Mouse (Mus musculus): ENCODE measurements at regions not wholly inside any gene's neighbourhood (a gene's known extent, or its start where the extent isn't known, plus 50 kb on each side); places are given as distances from the start of the nearest gene placed in this dataset.
A peak's percentile ranks its signal among the peaks of the same experiment; 100 is the strongest.

DNA sequence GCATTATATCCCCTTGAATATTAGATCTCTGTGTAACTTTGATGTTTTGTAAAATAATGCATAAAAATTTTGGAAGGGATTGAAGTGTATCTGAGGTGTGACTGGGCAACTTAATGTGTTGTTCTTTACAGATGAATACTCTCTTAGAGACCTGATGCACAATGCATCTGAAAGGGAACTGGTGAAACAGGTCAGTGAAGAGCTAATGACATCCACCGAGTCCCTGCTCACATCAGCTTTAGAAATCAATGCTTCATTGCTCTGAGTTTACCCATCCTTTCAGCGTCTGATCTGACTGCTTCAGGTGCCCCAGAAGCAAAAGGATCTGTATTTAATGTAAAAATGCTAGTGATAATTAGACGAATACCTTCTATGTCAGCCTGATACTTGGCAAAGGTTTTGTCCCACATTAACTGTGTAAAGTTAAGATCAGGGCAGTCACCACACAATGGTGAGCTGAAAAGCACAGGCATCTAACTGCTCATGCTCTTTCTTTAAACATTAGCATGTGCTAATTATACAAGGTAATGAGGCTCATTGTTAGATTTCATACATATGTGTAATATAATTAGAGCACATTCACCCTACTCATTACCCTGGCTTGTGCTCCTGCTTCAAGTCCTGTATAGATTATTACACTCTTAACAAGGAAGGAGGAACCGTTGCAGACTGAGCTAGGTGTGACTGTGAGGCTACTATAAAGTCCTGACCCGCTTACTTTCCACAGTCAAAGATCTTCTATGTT is 204.6 kb upstream of the Tlr4 start:
- WGBS, result 71% methylated on average over 5 of the region's 5 CpGs
- Histone ChIP-seq H3K36me3 (ENCODE audit: control insufficient read depth, insufficient read depth, low read length) (no peaks in the 10 kb centered on the region), H3K4me2 (ENCODE audit: low read length) (no peak overlapping the region), H3K4me1 (ENCODE audit: control insufficient read depth in 2 of 2, insufficient read depth in 2 of 2, low read length in 2 of 2) (peaks cover 0 to 2% of the 10 kb centered on the region in 2 experiments; a peak in 1 of 4 replicates), H3K27ac (replicated peaks in 1 of 2; ENCODE audit: control insufficient read depth in 1 of 2, insufficient read depth in 1 of 2, low read depth in 2 of 2, low read length in 2 of 2) (no peak overlapping the region), H3K9me3 (ENCODE audit: control insufficient read depth, low read length) (no peaks in the 10 kb centered on the region), H3K27me3 (ENCODE audit: control insufficient read depth, insufficient read depth, low read length) (no peaks in the 10 kb centered on the region), H3K9ac (ENCODE audit: low read length) (no peak overlapping the region), H3K4me3 (ENCODE audit: control insufficient read depth in 1 of 2, insufficient read depth in 1 of 2, low read depth in 1 of 2, low read length in 2 of 2) (no peak overlapping the region)
- ATAC-seq (ENCODE audit: insufficient number of reproducible peaks, insufficient read depth, low FRiP score, low read depth), result no peak

DNA sequence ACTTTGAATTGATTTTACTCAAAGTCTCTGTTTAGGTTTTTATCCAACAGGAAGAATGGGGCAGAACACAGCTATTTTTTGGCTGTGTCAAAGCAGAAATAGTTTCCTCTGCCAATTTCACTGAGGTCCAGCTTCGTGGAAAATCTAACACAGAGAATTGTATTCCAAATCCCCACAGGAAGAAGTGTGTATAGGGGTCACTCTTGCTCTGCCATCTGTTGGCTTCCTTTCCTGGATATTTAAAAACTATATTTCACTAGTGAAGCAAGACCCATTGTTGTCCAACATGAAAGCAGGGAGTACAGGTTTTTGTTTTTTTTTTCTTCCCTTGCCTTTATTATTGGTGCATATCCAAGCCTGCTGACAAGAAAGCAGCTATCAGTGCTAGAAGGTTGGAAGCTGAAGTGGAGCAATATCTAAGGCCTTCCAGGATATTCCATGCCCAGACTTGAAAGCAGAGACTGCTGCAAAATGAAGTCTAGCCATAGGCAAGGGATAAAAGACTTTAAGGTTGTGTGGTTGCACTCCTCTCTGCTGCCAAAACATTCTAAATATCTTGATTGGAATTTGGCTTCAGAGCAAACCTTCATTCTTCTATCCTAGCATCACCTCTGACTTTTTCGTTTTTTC is 208.5 kb upstream of the Tlr4 start:
- H3K36me3 ChIP-seq (ENCODE audit: control insufficient read depth, insufficient read depth, low read length), result no peaks in the 10 kb centered on the region
- no peak overlapping the region for H3K4me3 ChIP-seq (ENCODE audit: control insufficient read depth in 1 of 2, insufficient read depth in 1 of 2, low read depth in 1 of 2, low read length in 2 of 2)
- H3K9ac ChIP-seq (ENCODE audit: low read length), result no peak overlapping the region
- 63% methylated on average over 2 of the region's 2 CpGs for WGBS
- H3K27me3 ChIP-seq (ENCODE audit: control insufficient read depth, insufficient read depth, low read length), result no peaks in the 10 kb centered on the region
- 0 out of 4 replicates have a peak overlapping the region, but pooled peaks of 1 of the 2 experiments have one; percentile 9 for H3K27ac ChIP-seq (replicated peaks in 1 of 2; ENCODE audit: control insufficient read depth in 1 of 2, insufficient read depth in 1 of 2, low read depth in 2 of 2, low read length in 2 of 2)
- no peak overlapping the region for H3K4me2 ChIP-seq (ENCODE audit: low read length)
- no peaks in the 10 kb centered on the region for H3K9me3 ChIP-seq (ENCODE audit: control insufficient read depth, low read length)
- peaks cover 0 to 2% of the 10 kb centered on the region in 2 experiments; a peak in 1 of 4 replicates for H3K4me1 ChIP-seq (ENCODE audit: control insufficient read depth in 2 of 2, insufficient read depth in 2 of 2, low read length in 2 of 2)
- 0 out of 2 replicates have a peak, but pooled peaks have one; percentile 17 for ATAC-seq (ENCODE audit: insufficient number of reproducible peaks, insufficient read depth, low FRiP score, low read depth)

DNA sequence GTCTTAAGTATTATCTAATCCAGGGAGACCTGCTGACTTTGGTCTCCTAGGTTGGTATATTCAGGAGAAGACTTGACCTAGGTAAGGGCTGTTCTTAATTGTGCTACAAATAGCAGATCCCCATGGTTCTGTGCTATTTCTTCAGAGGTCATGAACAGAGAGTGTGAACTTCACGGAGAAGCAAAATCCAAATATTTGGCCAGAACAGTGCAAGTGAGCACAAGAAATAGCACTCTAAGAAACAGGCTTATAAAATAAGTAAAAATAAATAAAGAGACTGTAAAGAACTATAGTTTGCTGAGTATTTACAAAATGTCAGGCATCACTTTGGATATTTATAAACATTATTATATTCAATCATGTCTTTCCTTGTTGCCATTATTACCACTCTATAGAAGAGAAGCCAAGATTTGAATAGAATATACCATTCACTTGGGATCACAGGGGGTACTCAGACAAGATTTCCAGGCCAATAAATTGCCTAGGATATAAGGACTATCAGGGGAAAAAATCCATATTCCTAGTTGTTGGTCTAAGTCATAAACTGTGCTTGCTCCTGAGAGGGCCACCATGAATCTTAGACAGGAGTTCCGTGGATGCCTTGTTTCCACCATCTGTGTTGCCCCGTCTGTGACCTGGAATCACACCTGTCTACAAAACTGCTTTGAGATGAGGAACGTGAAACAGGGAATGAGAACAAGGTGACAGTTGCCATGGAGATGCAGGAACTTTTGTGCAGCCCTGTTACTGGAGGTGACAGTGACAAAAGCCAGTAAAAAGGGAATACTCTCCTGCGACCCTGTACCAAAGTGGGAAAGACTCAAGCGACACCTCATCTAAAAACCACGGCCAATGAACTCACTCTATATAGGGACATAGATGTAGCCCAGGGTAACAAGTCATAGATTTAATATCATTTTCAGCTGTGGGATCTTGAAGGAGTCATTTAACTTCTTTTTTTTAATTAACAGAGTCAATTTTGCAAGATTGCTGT is 209.3 kb upstream of the Tlr4 start:
- H3K4me2 ChIP-seq (ENCODE audit: low read length), result no peak overlapping the region
- no peak for ATAC-seq (ENCODE audit: insufficient number of reproducible peaks, insufficient read depth, low FRiP score, low read depth)
- H3K4me1 ChIP-seq (ENCODE audit: control insufficient read depth in 2 of 2, insufficient read depth in 2 of 2, low read length in 2 of 2), result peaks cover 0 to 2% of the 10 kb centered on the region in 2 experiments; a peak in 1 of 4 replicates
- no peaks in the 10 kb centered on the region for H3K36me3 ChIP-seq (ENCODE audit: control insufficient read depth, insufficient read depth, low read length)
- H3K27ac ChIP-seq (replicated peaks in 1 of 2; ENCODE audit: control insufficient read depth in 1 of 2, insufficient read depth in 1 of 2, low read depth in 2 of 2, low read length in 2 of 2), result 0 out of 4 replicates have a peak overlapping the region, but pooled peaks of 1 of the 2 experiments have one; percentile 9
- WGBS, result 58% methylated on average over 7 of the region's 7 CpGs
- no peak overlapping the region for H3K9ac ChIP-seq (ENCODE audit: low read length)
- no peaks in the 10 kb centered on the region for H3K27me3 ChIP-seq (ENCODE audit: control insufficient read depth, insufficient read depth, low read length)
- no peak overlapping the region for H3K4me3 ChIP-seq (ENCODE audit: control insufficient read depth in 1 of 2, insufficient read depth in 1 of 2, low read depth in 1 of 2, low read length in 2 of 2)
- H3K9me3 ChIP-seq (ENCODE audit: control insufficient read depth, low read length), result no peaks in the 10 kb centered on the region

DNA sequence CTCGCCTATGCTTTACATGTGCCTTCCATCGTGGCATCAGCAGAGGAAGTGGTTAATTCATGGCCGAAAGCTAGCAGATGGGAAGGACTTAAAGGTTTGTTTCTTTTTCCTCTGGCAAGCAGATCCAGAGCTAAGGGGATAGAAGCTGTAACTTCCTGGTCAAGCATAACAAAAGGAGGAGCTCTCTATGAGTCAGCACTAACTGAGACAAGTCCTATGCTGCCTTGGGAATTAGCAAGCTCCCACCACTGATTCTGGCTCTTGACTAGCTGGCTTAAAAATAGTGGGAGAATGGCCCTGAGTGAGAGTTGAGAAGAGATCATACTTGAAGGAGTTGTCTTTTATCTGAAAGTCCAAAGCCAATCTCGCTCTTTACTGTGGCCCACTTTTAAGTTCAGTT is 210.3 kb upstream of the Tlr4 start:
- Histone ChIP-seq H3K4me3 (ENCODE audit: control insufficient read depth in 1 of 2, insufficient read depth in 1 of 2, low read depth in 1 of 2, low read length in 2 of 2) (no peak overlapping the region), H3K27me3 (ENCODE audit: control insufficient read depth, insufficient read depth, low read length) (no peaks in the 10 kb centered on the region), H3K9me3 (ENCODE audit: control insufficient read depth, low read length) (no peaks in the 10 kb centered on the region), H3K36me3 (ENCODE audit: control insufficient read depth, insufficient read depth, low read length) (no peaks in the 10 kb centered on the region), H3K27ac (replicated peaks in 1 of 2; ENCODE audit: control insufficient read depth in 1 of 2, insufficient read depth in 1 of 2, low read depth in 2 of 2, low read length in 2 of 2) (no peak overlapping the region), H3K4me1 (ENCODE audit: control insufficient read depth in 2 of 2, insufficient read depth in 2 of 2, low read length in 2 of 2) (peaks cover 0 to 2% of the 10 kb centered on the region in 2 experiments; a peak in 1 of 4 replicates), H3K9ac (ENCODE audit: low read length) (no peak overlapping the region), H3K4me2 (ENCODE audit: low read length) (no peak overlapping the region)
- 66% methylated on average over 4 of the region's 4 CpGs for WGBS
- no peak for ATAC-seq (ENCODE audit: insufficient number of reproducible peaks, insufficient read depth, low FRiP score, low read depth)

DNA sequence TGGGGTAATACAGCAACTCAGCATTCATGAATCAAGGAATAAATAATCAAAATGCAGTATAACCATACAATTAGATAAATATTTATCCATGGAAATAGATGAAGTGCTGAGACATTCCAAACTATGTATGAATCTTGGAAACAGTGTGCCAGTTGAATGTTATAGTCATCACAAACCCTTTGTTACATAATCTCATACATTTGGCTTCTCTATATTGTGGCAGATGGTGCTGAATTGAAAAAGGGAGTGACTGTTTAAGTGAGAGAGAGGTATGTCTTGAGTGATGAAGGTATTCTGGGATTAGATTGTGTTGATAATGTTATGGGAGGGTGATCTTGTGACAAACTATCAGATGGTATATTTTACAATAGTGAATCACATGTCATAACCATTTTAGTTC is 200.4 kb upstream of the Astn2 start:
- no peaks in the 10 kb centered on the region for H3K9me3 ChIP-seq (ENCODE audit: control insufficient read depth, low read length)
- ATAC-seq (ENCODE audit: insufficient number of reproducible peaks, insufficient read depth, low FRiP score, low read depth), result no peak
- no peak overlapping the region for H3K9ac ChIP-seq (ENCODE audit: low read length)
- H3K27me3 ChIP-seq (ENCODE audit: control insufficient read depth, insufficient read depth, low read length), result no peaks in the 10 kb centered on the region
- H3K27ac ChIP-seq (replicated peaks in 1 of 2; ENCODE audit: control insufficient read depth in 1 of 2, insufficient read depth in 1 of 2, low read depth in 2 of 2, low read length in 2 of 2), result no peak overlapping the region
- H3K4me3 ChIP-seq (ENCODE audit: control insufficient read depth in 1 of 2, insufficient read depth in 1 of 2, low read depth in 1 of 2, low read length in 2 of 2), result no peak overlapping the region
- no peaks in the 10 kb centered on the region for H3K36me3 ChIP-seq (ENCODE audit: control insufficient read depth, insufficient read depth, low read length)
- no peaks in the 10 kb centered on the region for H3K4me1 ChIP-seq (ENCODE audit: control insufficient read depth in 2 of 2, insufficient read depth in 2 of 2, low read length in 2 of 2)
- no peak overlapping the region for H3K4me2 ChIP-seq (ENCODE audit: low read length)

DNA sequence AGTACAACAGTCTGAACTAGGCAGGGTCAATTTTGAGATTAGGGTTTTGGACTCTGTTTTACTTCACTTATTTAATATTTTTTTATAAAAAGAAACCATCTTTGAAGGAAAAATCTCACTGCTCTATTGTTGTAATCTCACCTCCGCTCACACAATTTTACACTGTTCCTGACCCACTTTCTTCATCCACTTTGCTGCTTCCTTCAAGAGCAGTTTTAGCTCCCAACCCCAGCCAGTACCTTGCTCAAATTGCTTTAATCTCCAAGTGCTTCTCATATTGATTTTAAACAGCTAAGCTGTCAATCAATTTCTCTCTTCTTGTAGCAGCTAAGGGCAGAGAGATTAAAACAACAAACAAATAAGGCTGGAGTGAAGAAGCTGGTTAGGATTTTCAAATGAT is 194.3 kb upstream of the Astn2 start:
- H3K36me3 ChIP-seq (ENCODE audit: control insufficient read depth, insufficient read depth, low read length), result no peaks in the 10 kb centered on the region
- no peaks in the 10 kb centered on the region for H3K9me3 ChIP-seq (ENCODE audit: control insufficient read depth, low read length)
- H3K27ac ChIP-seq (replicated peaks in 1 of 2; ENCODE audit: control insufficient read depth in 1 of 2, insufficient read depth in 1 of 2, low read depth in 2 of 2, low read length in 2 of 2), result no peak overlapping the region
- no peaks in the 10 kb centered on the region for H3K4me1 ChIP-seq (ENCODE audit: control insufficient read depth in 2 of 2, insufficient read depth in 2 of 2, low read length in 2 of 2)
- no peak overlapping the region for H3K4me2 ChIP-seq (ENCODE audit: low read length)
- ATAC-seq (ENCODE audit: insufficient number of reproducible peaks, insufficient read depth, low FRiP score, low read depth), result no peak
- no peak overlapping the region for H3K4me3 ChIP-seq (ENCODE audit: control insufficient read depth in 1 of 2, insufficient read depth in 1 of 2, low read depth in 1 of 2, low read length in 2 of 2)
- H3K9ac ChIP-seq (ENCODE audit: low read length), result no peak overlapping the region
- 75% methylated on average over 1 of the region's 1 CpGs for WGBS
- H3K27me3 ChIP-seq (ENCODE audit: control insufficient read depth, insufficient read depth, low read length), result no peaks in the 10 kb centered on the region

DNA sequence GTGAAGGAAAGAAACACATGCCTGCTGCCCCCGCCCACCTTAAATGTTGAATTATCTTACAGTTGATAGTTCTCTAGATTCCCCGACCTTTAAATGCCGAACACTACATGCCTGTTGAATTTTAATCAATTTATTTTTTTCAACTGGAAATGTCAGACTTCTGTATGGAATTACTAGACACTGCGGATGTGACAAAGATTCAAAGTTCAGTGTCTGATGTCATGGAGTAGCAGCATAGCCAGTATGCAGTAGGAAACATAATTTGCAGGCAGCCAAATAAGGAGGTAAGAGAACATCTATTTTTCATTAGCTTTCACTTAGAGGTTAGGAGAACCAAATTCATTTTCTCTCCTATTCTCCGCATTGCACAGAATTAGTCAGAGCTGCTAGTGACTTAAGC is 182.2 kb upstream of the Astn2 start:
- Histone ChIP-seq H3K4me3 (ENCODE audit: control insufficient read depth in 1 of 2, insufficient read depth in 1 of 2, low read depth in 1 of 2, low read length in 2 of 2) (no peak overlapping the region), H3K36me3 (ENCODE audit: control insufficient read depth, insufficient read depth, low read length) (no peaks in the 10 kb centered on the region), H3K27me3 (ENCODE audit: control insufficient read depth, insufficient read depth, low read length) (no peaks in the 10 kb centered on the region), H3K27ac (replicated peaks in 1 of 2; ENCODE audit: control insufficient read depth in 1 of 2, insufficient read depth in 1 of 2, low read depth in 2 of 2, low read length in 2 of 2) (no peak overlapping the region), H3K4me2 (ENCODE audit: low read length) (no peak overlapping the region), H3K9ac (ENCODE audit: low read length) (no peak overlapping the region), H3K9me3 (ENCODE audit: control insufficient read depth, low read length) (no peaks in the 10 kb centered on the region), H3K4me1 (ENCODE audit: control insufficient read depth in 2 of 2, insufficient read depth in 2 of 2, low read length in 2 of 2) (no peaks in the 10 kb centered on the region)
- ATAC-seq (ENCODE audit: insufficient number of reproducible peaks, insufficient read depth, low FRiP score, low read depth), result no peak
- WGBS, result 69% methylated on average over 5 of the region's 5 CpGs
